Mouse (Mus musculus): ENCODE measurements around the gene Egfr.

The Egfr gene

DNA sequence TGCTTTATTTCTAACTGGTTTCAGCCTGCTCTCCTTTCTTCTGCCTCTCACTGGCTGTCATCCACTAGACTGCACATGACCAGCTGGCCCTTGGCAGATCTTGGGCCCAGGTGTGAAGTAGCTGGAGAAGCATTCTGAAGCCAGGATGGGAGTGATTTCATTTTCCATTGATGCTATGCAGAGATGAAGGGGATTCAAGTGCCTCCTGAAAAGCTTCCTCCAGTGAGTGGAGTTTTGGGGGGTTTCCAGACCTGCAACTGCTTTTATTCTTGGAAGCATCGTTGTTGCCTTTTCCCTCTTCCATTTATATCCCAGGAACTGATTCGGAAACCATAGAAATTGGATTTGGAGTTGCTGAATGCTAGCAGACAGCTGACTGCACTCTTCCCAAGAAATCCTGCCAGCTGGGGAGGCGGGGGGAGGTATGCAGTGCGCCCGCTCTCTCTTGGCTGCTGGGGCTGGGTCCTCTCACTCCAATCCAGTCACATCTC lies 80.0 kb downstream of the Egfr start:
- DNase-seq: no peak

DNA sequence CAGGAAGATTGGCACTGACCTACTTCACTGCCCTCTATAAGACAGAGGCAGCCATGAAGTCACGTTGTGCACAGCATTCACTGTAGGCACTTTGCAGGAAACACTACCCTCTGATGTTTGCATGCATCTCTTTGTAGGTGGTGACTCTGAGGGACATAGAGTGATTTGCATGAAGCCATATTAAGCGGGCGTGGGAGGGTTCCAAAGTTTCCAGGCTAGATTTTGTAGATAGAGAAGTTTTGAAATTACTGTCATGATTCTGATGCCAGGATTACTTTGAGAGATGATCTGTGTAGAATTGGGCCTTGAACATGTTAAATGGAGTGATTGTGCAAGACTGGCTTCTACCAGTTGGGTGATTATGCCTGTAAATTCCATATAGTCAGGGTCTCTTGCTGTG lies 86.8 kb downstream of the Egfr start:
- DNase-seq: no peak

DNA sequence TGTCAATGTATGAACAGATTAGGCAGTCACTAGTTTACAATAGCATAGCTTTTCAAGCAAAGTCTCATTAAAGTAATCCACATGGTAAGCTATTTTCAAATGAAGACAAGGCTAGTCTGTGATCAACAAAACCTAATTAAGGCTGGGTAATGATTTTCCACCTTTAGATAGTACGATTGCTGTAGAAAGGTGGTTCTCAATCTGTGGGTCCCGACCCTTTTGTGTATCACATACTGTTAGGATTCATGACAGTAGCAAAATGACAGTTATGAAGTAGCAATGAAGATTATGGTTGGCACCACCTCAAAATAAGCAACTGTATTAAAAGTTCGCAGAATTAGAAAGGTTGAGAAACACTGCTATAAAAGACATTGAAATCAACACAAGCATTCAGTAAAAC lies 90.9 kb downstream of the Egfr start:
- no peak for DNase-seq

DNA sequence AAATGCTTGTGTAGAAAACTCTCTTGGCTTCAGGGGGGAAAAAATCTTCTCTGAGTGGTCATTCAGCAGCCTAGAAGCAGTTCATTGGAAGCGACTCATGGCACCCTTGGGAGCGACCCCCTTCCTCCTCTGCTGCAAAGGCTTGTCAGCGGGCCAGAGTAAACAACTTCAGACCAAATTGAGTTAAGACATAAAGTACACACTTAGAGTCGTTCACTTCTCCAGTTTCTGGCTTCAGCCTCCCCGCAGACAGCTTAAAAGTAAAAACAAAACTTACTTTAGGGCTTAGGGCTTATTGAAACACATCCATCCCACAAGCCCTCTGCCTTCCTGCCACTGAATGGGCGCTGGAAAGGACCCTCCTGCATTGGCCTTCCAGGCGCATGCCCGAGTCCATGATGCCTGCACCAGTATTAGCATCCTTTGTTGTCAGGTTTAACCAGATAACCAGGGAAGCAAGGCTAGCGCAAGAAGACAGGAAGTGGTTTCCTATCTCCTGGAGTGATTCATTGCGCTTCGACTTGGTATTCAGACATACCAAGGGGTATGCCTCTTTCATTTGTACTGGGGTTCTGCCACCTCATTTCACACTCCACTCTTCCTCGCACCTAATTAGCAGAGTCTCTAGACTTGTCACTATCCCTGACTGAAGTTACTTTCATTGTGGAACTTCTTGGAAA lies 92.0 kb downstream of the Egfr start:
- no peak for DNase-seq

DNA sequence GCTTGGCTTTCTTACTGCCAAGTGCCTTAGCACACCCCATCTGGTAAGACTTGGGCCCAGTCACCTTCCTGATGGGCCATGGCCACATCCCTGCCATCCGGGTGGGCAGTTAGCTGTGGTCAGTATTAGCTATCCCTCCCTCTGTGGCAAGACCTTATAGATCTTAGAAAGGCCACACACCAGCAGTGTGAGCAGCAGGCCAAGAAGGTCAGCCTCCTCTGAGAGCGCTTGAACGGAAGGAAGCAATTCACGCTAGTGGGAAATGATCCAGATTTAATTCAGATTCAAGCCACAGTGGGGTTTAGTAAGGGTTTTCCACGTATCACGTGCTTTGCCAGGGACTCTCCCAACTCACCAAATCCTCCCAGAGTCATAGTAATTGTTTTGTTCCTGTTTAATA lies 96.9 kb downstream of the Egfr start:
- DNase-seq: no peak

DNA sequence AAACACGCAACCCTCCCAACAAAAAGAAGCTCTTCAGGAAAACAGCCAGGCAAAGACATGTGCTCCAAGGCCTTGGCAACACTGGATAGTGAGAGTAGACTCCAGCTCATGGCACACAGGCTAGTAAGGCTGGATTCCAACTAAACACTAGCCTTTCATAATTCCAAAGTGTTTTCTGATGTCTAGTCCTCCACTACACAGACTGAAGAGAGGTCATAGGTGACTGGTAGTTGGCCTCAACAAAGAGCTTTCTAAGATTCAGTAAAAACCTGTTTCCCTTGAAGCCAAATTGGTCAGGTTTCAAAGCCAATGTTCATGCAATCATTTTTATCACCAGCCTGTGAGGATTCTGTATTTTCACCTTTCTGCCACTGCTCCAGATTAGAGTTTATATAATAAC lies 99.4 kb downstream of the Egfr start:
- DNase-seq: no peak

DNA sequence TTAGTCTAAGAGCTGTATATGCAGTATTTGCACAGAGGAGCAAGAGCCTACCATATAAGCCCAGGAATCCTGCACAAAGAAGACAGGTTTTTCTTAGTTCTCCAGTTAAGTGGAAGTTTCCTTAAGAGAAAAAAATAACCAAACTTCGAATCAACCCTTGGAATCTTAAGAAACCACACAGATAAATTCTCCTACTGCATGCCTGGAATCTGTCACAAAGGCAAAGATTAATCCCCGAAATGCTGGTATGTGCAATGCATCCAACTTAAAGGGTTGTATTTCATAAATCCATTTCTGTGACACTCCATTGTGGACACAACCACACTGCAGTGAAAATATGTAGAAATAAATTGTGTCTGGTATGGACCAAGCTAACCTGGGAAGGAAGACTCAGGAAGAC lies 102.1 kb downstream of the Egfr start:
- DNase-seq: no peak

DNA sequence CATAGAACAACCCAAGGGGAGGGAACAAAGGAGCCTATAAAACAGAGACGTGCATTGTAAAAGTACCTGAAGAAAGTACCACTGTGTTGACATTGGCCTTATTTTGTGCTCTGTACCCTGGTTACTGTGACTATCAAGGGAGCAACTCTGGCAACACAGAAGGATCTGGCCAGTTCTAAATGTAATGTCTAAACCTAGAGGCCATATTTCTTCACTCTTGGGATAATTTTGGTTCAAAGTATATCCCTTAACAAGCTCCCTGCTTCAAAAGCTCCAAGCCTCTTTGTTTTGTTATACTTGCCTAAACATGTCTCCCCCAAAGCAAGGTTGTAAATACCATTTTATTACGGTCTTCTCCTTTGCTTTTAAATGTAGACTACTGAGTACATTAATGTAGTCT lies 105.3 kb downstream of the Egfr start:
- no peak for DNase-seq

DNA sequence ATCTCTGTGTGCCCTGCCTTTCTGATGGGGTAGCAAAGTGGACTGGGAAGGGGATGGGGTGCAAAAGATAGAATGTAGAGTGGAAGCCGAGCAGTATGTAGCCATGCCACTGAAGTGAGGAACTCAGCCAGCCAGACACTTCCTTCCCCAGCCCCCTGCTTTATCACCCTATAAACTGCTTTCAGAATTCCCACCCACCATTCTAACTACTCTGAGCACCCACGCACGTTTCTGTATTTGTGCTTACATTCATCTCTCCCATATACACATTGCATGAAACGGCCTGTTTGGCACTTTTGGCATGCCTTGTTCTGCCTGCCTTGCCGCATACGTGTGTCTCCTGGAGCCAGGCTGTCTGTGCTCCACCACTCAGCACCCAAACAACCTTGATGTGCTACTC lies 109.0 kb downstream of the Egfr start:
- DNase-seq: no peak

DNA sequence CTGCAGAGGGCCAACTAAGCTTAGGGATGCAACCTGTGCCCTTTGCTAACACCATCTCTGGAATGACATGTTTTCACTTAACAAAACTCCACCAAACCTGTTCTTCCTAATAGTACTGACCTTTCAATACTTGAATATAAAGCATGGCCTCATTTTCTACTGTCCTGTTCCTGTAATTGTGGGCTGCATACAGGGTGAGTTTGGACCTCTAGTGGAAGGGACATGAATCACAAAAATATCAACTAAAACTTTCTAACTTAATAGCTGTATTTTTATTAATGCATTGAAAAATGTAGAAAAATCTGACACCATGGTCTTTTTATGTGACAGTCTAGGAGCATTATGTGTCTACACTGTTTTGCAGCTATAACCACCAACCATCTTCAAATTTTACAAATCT lies 111.5 kb downstream of the Egfr start:
- DNase-seq: no peak

DNA sequence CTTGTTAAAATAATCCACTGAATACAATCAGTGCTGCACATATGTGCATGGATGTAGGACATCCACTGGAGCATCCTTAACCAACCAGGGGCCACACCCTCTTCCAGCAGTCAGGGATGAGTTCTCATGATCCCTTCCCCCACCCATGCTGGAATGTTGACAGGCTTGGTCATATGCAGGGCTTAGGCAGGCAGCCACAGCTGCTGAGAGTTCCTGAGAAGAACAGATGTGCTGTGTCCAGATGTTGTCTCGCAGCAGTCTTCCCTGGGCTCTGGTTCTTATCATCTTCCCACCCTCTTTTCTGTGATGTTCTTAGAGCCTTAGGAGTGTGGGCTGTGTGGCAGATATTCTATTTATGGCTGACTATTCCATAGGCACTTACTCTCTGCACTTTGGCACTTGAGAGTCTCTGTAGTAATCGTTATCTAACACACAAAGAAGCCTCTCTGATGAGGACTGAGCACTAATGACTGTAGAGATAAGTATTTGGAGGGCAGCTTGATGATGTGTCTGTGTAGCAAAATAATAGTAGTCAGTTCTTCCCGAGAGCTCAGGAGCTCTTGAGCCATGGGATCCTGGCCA lies 113.1 kb downstream of the Egfr start:
- DNase-seq: no peak

DNA sequence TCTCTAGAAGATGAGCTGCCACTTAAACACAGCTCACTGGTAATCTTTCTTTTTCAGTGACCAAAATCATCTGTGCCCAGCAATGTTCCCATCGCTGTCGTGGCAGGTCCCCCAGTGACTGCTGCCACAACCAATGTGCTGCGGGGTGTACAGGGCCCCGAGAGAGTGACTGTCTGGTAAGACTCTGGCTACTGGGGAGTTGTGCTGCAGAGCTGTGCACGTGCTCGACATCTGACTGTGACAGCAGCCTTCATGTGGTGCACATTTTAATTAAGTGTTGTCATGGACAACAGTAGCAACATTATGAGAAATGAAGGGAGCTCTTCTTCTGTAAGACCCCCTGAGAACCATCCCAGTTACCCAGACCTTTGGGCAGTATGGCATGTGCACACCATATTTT lies 116.0 kb downstream of the Egfr start:
- DNase-seq: no peak

DNA sequence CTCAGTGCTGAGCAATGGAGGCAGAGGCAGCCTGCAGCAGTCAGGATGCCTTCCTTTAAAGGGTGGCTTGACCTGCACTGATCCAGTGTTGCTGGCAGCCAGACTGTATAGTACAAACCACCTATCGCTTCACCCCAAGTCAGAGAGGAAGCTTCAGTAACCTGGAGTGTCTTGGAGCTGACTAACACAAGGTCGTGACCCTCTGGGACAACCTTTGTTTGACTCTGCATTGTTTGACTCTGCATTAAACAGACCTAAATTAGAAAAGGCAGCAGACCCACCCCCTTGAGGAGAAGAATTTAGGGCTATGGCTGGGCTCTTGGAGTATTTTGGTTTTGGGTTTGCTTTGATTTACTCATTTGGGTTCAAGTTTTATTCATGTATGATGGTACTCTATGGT lies 117.5 kb downstream of the Egfr start:
- no peak for DNase-seq

DNA sequence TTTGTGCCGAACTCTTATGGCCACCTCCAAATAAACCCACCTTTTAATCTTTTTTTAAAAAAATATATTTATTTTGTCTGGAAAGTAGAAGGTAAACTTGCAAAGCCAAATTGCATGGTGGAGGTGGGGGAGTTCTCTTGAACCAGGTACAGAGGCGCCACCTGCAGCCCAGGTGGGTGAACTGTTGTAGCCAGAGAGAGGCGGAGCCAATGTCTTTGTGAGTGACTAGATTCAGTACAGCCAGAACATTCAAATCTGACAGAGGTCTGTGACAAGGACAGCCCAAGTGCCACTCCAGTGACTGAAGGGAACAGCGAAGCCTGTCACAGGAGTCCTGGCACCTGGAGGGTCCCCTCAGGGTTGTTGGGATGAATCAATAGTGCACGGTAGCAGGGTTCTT lies 119.1 kb downstream of the Egfr start:
- DNase-seq: peak; percentile 6

DNA sequence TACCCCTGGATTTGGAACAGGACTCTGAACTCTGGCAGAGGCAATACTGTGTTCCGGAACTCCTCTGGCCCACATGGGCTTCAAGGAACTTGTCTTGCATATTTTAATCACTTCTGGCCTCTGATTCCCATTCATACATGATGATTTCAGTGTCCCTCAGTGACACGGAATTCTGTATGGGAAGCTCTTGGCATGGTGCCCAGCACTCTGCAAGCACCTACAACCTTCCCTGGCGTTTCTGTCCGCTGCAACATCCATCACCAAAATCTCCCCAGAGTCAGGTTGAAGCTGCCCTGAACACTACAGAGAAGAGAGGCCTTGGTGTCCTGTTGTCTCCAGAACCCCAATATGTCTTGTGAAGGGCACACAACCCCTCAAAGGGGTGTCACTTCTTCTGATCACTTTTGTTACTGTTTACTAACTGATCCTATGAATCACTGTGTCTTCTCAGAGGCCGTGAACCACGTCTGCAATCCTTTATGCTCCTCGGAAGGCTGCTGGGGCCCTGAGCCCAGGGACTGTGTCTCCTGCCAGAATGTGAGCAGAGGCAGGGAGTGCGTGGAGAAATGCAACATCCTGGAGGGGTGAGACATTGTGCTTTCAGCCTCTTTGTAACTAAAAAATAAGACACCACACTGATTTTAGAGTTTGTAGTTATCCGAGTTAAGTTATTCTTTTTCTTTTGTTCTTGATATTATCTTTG lies 125.8 kb downstream of the Egfr start:
- no peak for DNase-seq

DNA sequence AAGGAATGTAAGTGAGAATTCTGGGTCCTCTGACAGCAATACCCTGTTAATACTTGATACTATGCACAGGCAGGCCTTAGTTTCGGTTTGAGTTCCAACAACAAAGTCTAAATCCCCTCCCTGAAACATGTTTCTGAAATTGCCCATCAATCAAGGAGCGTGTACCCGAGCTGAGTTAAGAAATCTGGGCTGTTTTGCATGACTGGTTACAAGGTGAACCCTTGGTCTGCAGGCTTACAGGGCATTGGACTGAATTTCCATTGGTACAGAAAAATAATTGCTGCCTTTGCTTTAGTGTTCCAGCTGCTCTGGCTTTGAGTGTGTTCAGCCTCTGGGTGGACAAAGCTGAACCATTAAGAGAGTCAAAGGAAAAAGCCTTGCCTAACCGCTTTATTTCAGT lies 129.9 kb downstream of the Egfr start:
- DNase-seq: no peak

DNA sequence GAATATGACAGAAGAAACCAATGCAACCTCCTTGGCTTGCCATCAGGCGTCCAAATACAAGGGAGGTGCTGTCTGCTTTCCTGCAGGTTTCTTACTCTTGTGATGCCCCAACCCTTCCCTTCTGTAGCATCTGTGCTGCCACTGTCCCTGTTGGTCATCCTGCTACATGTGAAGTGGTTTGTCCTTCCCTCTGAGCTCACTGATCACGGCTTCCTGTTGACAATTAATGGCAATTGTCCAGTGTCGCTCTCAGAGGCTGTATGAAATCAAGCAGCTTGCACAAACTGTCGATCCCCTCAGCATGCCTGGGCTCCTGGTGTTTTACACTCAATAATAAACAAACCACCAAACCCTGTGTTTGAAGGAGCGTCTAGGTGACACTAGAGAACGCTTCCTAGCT lies 134.1 kb downstream of the Egfr start:
- DNase-seq: no peak

DNA sequence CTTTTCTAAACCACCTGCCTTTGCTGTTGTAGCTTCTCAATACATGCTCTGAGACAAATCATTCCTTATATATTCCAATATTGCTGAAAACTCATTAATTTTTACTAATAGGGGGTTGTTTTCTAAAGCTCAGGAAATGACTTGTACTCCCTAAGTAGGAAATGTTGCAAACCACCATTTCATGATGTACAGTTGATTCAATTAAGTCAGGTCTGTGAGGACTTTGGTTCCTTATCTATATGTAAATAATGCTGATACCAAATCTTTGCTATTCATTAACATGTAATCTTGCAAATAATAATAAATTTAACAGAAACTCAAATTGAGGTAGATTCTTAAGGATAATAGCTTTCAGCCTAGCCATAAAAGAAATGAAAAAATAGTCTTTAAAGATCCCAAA lies 136.1 kb downstream of the Egfr start:
- DNase-seq: no peak

DNA sequence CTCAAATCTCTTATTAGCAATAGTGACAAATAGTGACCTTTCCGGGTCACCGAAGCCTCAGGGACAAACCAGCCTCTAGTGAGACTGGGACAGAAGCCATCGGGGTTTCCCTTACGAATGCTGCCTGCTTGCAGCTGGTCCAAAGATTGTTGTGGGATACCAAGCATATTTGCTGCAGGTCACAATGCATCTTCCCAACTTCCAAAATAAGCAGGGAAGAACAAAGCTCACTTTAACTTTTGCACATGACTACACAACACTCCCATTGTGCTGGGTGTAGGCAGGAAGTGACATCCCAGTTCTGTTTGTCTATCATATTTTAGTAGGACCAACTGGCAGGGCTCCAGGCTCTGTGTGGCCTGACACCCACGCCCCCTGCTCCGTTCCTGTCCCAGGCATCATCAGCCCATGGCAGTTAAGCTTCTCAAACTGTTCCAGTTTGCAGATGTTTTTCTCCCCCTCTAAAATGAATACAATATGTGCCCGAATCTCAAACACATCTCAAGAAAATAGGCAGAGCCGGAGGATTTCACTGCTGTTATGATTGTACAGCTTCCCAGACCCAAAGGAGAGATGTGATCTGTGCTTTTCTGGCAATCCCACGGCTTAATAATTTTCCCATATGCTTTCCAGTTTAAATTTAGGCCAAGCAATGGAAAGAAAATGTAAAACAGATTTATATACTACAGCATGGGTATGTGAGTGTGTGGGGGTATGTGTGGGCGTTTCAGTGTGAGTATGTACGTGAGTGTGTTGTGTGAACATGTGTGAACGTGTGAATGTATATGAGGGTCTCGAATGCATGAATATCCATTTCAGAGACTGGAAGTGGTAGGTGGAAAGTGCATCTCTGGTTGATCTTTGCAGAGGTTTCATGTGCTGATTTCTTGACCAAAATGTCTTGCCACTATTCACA lies 143.7 kb downstream of the Egfr start:
- no peak for DNase-seq

DNA sequence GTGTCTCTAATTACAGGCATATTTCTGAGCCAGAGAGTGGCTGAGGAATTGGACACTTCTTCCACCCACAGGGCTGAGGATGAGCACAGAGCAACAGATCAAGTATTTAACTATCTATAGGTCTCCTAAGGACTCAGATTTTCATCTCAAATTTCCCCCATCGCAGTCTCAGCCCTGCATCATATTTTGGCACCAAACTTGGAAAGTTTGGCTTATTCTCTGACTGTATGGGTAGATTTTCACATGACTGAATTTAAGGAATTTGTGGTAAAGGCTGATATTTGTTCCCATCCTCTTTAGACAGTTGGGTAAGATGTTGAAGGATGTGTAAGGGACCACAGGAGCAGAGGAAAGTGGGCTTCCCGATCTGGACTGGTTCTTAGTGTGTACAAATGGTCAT lies 145.7 kb downstream of the Egfr start:
- no peak for DNase-seq

DNA sequence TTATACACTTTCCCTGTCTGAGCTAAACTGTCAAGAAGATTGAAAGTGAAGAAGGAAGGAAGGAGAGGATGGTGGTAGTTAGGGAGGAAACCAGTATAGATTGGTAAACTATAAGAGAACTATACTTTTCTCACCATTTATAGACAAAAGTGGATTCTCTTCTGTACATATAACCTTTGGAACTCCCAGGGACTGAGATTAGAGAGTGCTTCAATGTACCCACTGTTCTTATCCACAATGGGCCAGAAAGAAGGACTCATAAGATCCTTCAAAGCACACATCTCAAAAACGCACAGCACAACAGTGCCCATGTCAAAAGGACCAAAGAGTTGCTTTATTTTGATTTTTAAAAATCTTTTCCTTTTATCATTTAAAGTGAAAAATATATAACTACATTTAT lies 148.2 kb downstream of the Egfr start:
- no peak for DNase-seq

DNA sequence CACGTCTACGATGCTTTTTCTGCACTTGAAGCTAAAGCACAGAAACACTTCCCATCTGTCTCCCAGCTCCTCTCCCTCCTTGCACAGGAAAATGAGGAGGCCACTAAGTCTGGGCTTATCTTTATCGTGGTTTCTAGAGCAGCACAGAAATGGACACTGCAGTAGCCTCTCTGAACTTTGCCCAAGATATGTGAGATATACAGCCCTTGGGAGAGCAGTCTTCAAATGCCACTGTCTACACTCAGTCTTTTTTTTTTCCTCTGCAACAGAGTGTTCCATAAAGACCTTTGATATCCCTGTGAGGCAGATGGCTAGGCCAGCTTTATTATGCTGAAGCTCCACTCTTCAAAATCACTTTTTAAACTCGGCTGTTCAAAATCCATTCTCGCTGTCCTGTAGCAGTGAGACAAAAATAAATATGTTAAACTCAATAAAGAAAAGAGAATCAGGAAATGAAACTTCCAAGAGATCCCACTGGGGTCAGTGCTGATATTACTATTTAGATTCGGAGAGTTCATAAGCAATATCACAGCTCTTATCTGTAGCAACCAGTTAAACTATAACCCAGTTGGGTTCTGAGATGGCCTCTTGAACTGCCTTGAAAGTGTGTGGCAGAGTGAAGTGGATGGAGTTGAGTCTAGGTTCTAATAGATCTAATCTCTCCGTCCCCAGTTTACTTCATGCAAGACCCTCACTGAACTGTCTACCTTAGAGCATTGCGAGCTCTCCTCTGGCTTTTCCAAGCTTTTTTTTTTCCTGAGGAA lies 148.8 kb downstream of the Egfr start:
- DNase-seq: no peak
